8 mouse cellular contexts compared by ENCODE assay signal in the genomic region with DNA sequence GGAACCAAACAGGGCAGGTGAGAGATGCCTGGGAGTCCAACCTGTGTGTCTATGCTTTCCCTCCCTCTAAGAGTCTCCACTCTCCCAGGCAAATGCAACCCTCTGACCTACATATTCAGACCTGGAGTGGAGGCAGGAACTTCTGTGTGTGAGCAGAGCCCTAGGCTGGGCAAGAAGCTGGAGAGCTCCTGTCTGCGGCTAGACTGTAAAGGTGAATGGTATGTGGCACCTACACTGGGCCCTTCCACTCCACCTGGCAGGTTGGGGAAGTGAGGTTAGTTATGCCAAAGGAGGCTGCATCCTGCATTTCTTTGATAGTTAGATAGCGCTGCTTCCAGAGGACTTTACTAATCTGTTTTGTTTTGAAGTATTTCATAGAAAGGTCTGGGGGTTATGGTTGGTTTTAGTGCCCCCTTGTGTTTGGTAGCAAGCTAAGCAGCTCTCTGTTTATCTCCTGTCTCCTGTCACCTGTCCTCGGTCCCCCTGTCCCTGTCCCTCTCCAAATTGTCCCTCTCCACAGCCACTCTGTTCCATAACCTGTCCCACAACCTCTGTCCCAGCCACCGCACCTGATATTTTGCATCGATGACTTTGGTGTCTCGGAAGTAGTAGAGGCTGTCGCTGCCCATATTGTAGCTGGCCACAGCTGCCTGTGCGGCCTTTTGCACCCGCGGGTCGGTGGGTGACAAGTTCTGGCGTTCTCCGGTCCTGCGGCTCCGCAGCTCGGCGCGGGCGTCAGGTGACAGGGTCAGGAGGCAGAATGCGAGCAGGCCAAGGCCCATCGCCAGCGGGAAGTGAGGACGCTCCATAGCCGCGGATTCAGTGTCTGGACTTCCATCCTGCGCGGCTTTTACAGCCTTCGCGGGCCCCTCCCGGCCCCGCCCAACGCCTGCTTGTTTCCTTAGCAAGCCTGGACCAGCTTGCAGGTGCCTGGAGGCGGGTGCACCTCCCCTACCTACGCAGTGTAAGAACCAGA. TPM values are rescaled to one million over a fixed set of nuclear protein-coding genes. Genes with fewer than 3 reads are reported as not detected.
DNase-seq lines count a peak whose midpoint lies in the region; ATAC-seq lines count a peak whose summit lies in the region.

No protein-coding gene starts in this region.

- H3K9me3 ChIP-seq in forebrain, embryonic 11.5 days (ENCODE audit: control insufficient read depth, low read length): no peaks in the 10 kb centered on the region
- H3K9me3 ChIP-seq in hindbrain, embryonic 10.5 days: no peaks in the 10 kb centered on the region
- H3K9me3 ChIP-seq in midbrain, embryonic 15.5 days: no peaks in the 10 kb centered on the region

- H3K27me3 ChIP-seq in forebrain, embryonic 11.5 days (ENCODE audit: control insufficient read depth, insufficient read depth, low read length): no peaks in the 10 kb centered on the region
- peaks cover 25% of the 10 kb centered on the region for H3K27me3 ChIP-seq in hindbrain, embryonic 10.5 days (ENCODE audit: insufficient read depth, poor library complexity, severe bottlenecking)
- H3K27me3 ChIP-seq in midbrain, embryonic 15.5 days (replicated peaks): no peaks in the 10 kb centered on the region

- intact Hi-C loops in left cerebral cortex, postnatal 36 days (cut with DNase I): no loop called here

- ATAC-seq in forebrain, embryonic 11.5 days (replicated peaks; ENCODE audit: low FRiP score): no peak
- peak; percentile 42; the same call in 1 of the 2 replicates for ATAC-seq in midbrain, embryonic 15.5 days (replicated peaks)

- peak overlapping the region; percentile 52 for H3K9ac ChIP-seq in forebrain, embryonic 11.5 days (ENCODE audit: low read length)
- peak overlapping the region; percentile 34 for H3K9ac ChIP-seq in midbrain, embryonic 15.5 days

- WGBS in forebrain, embryonic 11.5 days: 5% methylated on average over 29 of the region's 34 CpGs
- 6% methylated on average over 34 of the region's 34 CpGs for WGBS in hindbrain, embryonic 10.5 days
- WGBS in midbrain, embryonic 15.5 days: 6% methylated on average over 34 of the region's 34 CpGs

- peak overlapping the region; percentile 50 for H3K4me3 ChIP-seq in brown adipose tissue, adult 24 weeks (ENCODE audit: insufficient read depth, low read depth, low read length)
- peak overlapping the region; percentile 25 for H3K4me3 ChIP-seq in forebrain, embryonic 11.5 days (ENCODE audit: low read depth, low read length)
- H3K4me3 ChIP-seq in hindbrain, embryonic 10.5 days: peak overlapping the region; percentile 55
- peak overlapping the region; percentile 35 for H3K4me3 ChIP-seq in midbrain, embryonic 15.5 days

- H3K4me1 ChIP-seq in brown adipose tissue, adult 24 weeks (ENCODE audit: control insufficient read depth, insufficient read depth, insufficient read length, low read length): peaks cover 14% of the 10 kb centered on the region; the same call in 1 of the 2 replicates
- peaks cover 2% of the 10 kb centered on the region; the same call in 1 of the 2 replicates for H3K4me1 ChIP-seq in forebrain, embryonic 11.5 days (replicated peaks; ENCODE audit: control insufficient read depth, insufficient read depth, low read length)
- peaks cover 6% of the 10 kb centered on the region for H3K4me1 ChIP-seq in hindbrain, embryonic 10.5 days (replicated peaks)
- H3K4me1 ChIP-seq in midbrain, embryonic 15.5 days: peaks cover 10% of the 10 kb centered on the region

- no peak overlapping the region for H3K27ac ChIP-seq in brown adipose tissue, adult 24 weeks (replicated peaks; ENCODE audit: low read depth, low read length)
- no peak overlapping the region for H3K27ac ChIP-seq in forebrain, embryonic 11.5 days (ENCODE audit: low read depth, low read length)
- peak overlapping the region; percentile 78 for H3K27ac ChIP-seq in hindbrain, embryonic 10.5 days
- 0 out of 2 replicates have a peak overlapping the region, but pooled peaks have one; percentile 2 for H3K27ac ChIP-seq in midbrain, embryonic 15.5 days

- peak; percentile 9 for DNase-seq in ovary, postnatal 14 days (ENCODE audit: low spot score)
- DNase-seq in ovary, adult 18-20 months (ENCODE audit: low spot score): no peak
- DNase-seq in forebrain, embryonic 11.5 days (ENCODE audit: low spot score): no peak
- peak; percentile 25 for DNase-seq in hindbrain, embryonic 10.5 days (ENCODE audit: low spot score)
- peak; percentile 40 to 49 for DNase-seq in left cerebral cortex, postnatal 36 days (ENCODE audit: low spot score in 2 of 2)
- DNase-seq in telencephalon, adult 2 months (ENCODE audit: low read depth, low spot score): peak; percentile 34

- H3K4me2 ChIP-seq in forebrain, embryonic 11.5 days (ENCODE audit: low read depth, low read length, severe bottlenecking): peak overlapping the region; percentile 45
- peak overlapping the region; percentile 55 for H3K4me2 ChIP-seq in midbrain, embryonic 15.5 days

- no peaks in the 10 kb centered on the region for H3K36me3 ChIP-seq in forebrain, embryonic 11.5 days (ENCODE audit: control insufficient read depth, insufficient read depth, low read length)
- H3K36me3 ChIP-seq in hindbrain, embryonic 10.5 days: no peaks in the 10 kb centered on the region
- no peaks in the 10 kb centered on the region for H3K36me3 ChIP-seq in midbrain, embryonic 15.5 days (replicated peaks)

RNA-seq across cellular contexts. Expression of gene Cst6, which starts 0.6 kb away (rescaled TPM):
- polyA plus RNA-seq in brown adipose tissue, adult 24 weeks (2012; ENCODE audit: insufficient read depth, insufficient read length, missing spikeins): 4.3 and 5.6 TPM in 2 replicates
- 0.83 TPM in 1 of 2 replicates, not detected in the other for polyA plus RNA-seq in forebrain, embryonic 11.5 days (2014; fragmentation: Nextera tagmentation; extraction: Ambion mirVana)
- polyA plus RNA-seq in hindbrain, embryonic 10.5 days (2016; fragmentation: Nextera tagmentation; extraction: Ambion mirVana): 0.65 and 1.6 TPM in 2 replicates
- 10 to 100 TPM; 20.8 to 35.6 TPM for total RNA-seq in left cerebral cortex, postnatal 36 days (2021)
- 5.9 and 7.2 TPM in 2 replicates for polyA plus RNA-seq in midbrain, embryonic 15.5 days (2015; fragmentation: Nextera tagmentation; extraction: Ambion mirVana)

RNA-seq across cellular contexts. Expression of gene Catsper1, which starts 13.3 kb away (rescaled TPM):
- polyA plus RNA-seq in brown adipose tissue, adult 24 weeks (2012; ENCODE audit: insufficient read depth, insufficient read length, missing spikeins): not detected in 2 replicates
- not detected in 2 replicates for polyA plus RNA-seq in forebrain, embryonic 11.5 days (2014; fragmentation: Nextera tagmentation; extraction: Ambion mirVana)
- not detected in 2 replicates for polyA plus RNA-seq in hindbrain, embryonic 10.5 days (2016; fragmentation: Nextera tagmentation; extraction: Ambion mirVana)
- not detected for total RNA-seq in left cerebral cortex, postnatal 36 days (2021)
- polyA plus RNA-seq in midbrain, embryonic 15.5 days (2015; fragmentation: Nextera tagmentation; extraction: Ambion mirVana): not detected in 2 replicates

RNA-seq across cellular contexts. Expression of gene Eif1ad, which starts 17.7 kb away (rescaled TPM):
- 26.0 and 39.5 TPM in 2 replicates for polyA plus RNA-seq in brown adipose tissue, adult 24 weeks (2012; ENCODE audit: insufficient read depth, insufficient read length, missing spikeins)
- 79.2 and 82.8 TPM in 2 replicates for polyA plus RNA-seq in forebrain, embryonic 11.5 days (2014; fragmentation: Nextera tagmentation; extraction: Ambion mirVana)
- polyA plus RNA-seq in hindbrain, embryonic 10.5 days (2016; fragmentation: Nextera tagmentation; extraction: Ambion mirVana): 84.2 and 90.5 TPM in 2 replicates
- 10 to 100 TPM; 20.5 to 24.2 TPM for total RNA-seq in left cerebral cortex, postnatal 36 days (2021)
- 43.6 and 43.8 TPM in 2 replicates for polyA plus RNA-seq in midbrain, embryonic 15.5 days (2015; fragmentation: Nextera tagmentation; extraction: Ambion mirVana)

RNA-seq across cellular contexts. Expression of gene Banf1, which starts 18.2 kb away (rescaled TPM):
- polyA plus RNA-seq in brown adipose tissue, adult 24 weeks (2012; ENCODE audit: insufficient read depth, insufficient read length, missing spikeins): 133 and 162 TPM in 2 replicates
- polyA plus RNA-seq in forebrain, embryonic 11.5 days (2014; fragmentation: Nextera tagmentation; extraction: Ambion mirVana): 470 and 498 TPM in 2 replicates
- polyA plus RNA-seq in hindbrain, embryonic 10.5 days (2016; fragmentation: Nextera tagmentation; extraction: Ambion mirVana): 539 and 565 TPM in 2 replicates
- total RNA-seq in left cerebral cortex, postnatal 36 days (2021): 10 to 100 TPM; 74.3 to 83.3 TPM
- 307 and 337 TPM in 2 replicates for polyA plus RNA-seq in midbrain, embryonic 15.5 days (2015; fragmentation: Nextera tagmentation; extraction: Ambion mirVana)

RNA-seq across cellular contexts. Expression of gene Sart1, which starts 39.7 kb away (rescaled TPM):
- polyA plus RNA-seq in brown adipose tissue, adult 24 weeks (2012; ENCODE audit: insufficient read depth, insufficient read length, missing spikeins): 30.8 and 31.2 TPM in 2 replicates
- polyA plus RNA-seq in forebrain, embryonic 11.5 days (2014; fragmentation: Nextera tagmentation; extraction: Ambion mirVana): 87.1 and 101 TPM in 2 replicates
- polyA plus RNA-seq in hindbrain, embryonic 10.5 days (2016; fragmentation: Nextera tagmentation; extraction: Ambion mirVana): 82.7 and 93.2 TPM in 2 replicates
- 100 to 1,000 TPM in 1 of 2 experiments, 10 to 100 TPM in 1; 75.6 to 103 TPM for total RNA-seq in left cerebral cortex, postnatal 36 days (2021)
- 72.5 and 77.3 TPM in 2 replicates for polyA plus RNA-seq in midbrain, embryonic 15.5 days (2015; fragmentation: Nextera tagmentation; extraction: Ambion mirVana)

Comparison
In these comparisons a context has a peak if more than half of its experiments do, and no peak if none do; other contexts are left out.
1. DNase-seq: peak in ovary, postnatal 14 days (single experiment), hindbrain, embryonic 10.5 days (single experiment), left cerebral cortex, postnatal 36 days (2 of 2) and telencephalon, adult 2 months (single experiment); none in ovary, adult 18-20 months (single experiment) and forebrain, embryonic 11.5 days (single experiment).
2. H3K27ac ChIP-seq: peak in hindbrain, embryonic 10.5 days (single experiment) and midbrain, embryonic 15.5 days (single experiment); none in brown adipose tissue, adult 24 weeks (single experiment) and forebrain, embryonic 11.5 days (single experiment).
3. Peak in every context shown above with its lines, with median percentiles within 50 percentile points of each other: H3K4me3 ChIP-seq.